Comparison of ENCODE assay signal across 8 mouse cellular contexts in genomic region chr17:35838122-35838544, GRCm38 (mm10). TPM values are rescaled to one million over a fixed set of nuclear protein-coding genes. Genes with fewer than 3 reads are reported as not detected.
A peak's percentile ranks its signal among the peaks of the same experiment; 100 is the strongest.
DNase-seq lines count a peak whose midpoint lies in the region; ATAC-seq lines count a peak whose summit lies in the region.

TSS of gene Tubb5 (minus strand) at chr17:35838306.

- peaks cover 39% of the 10 kb centered on the region for H3K36me3 ChIP-seq in hindbrain, embryonic 10.5 days

- H3K27ac ChIP-seq in hindbrain, embryonic 10.5 days = peak within 1 kb of the TSS; percentile 99

- 1% methylated on average over 29 of the region's 29 CpGs for WGBS in hindbrain, embryonic 10.5 days

- H3K27me3 ChIP-seq in hindbrain, embryonic 10.5 days (ENCODE audit: insufficient read depth, poor library complexity, severe bottlenecking) = no peaks in the 10 kb centered on the region

- H3K4me3 ChIP-seq in hindbrain, embryonic 10.5 days = peak within 1 kb of the TSS; percentile 90

- H3K9me3 ChIP-seq in hindbrain, embryonic 10.5 days = no peaks in the 10 kb centered on the region

- H3K4me1 ChIP-seq in hindbrain, embryonic 10.5 days (replicated peaks) = peaks cover 54% of the 10 kb centered on the region

- DNase-seq in MEL-GATA-1-ER (ENCODE audit: extremely low read depth, low read depth) = peak; percentile 98
- peak; percentile 94 for DNase-seq in cerebellum, adult 8-10 months
- peak; percentile 96 for DNase-seq in hindbrain, embryonic 10.5 days (ENCODE audit: low spot score)
- DNase-seq in layer of hippocampus, postnatal 10 days (ENCODE audit: low spot score in 2 of 2) = peak; percentile 93 to 96
- peak; percentile 98 for DNase-seq in lung, postnatal 10 days
- DNase-seq in ovary, postnatal 36 days (ENCODE audit: low spot score) = peak; percentile 97
- peak; percentile 96 for DNase-seq in thymus, postnatal 25 days

- peak; percentile 53 for ATAC-seq in frontal cortex, adult (ENCODE audit: low TSS enrichment)

RNA-seq across cellular contexts. Expression of gene Tubb5, which starts in this region (rescaled TPM):
- 1,604 and 1,655 TPM in 2 replicates for polyA plus RNA-seq in hindbrain, embryonic 10.5 days (2016; fragmentation: Nextera tagmentation; extraction: Ambion mirVana)
- 1,000 to 10,000 TPM; 1,119 to 1,208 TPM for total RNA-seq in layer of hippocampus, postnatal 10 days (2021)

Comparison
In these comparisons a context has a peak if more than half of its experiments do, and no peak if none do; other contexts are left out.
1. Peak in every context shown above with its lines: DNase-seq, ATAC-seq, H3K4me3 ChIP-seq and H3K27ac ChIP-seq.